Mouse (Mus musculus) embryonic facial prominence, embryonic 10.5 days (tissue): ENCODE results near the gene Osbpl5. TPM values are rescaled to one million over a fixed set of nuclear protein-coding genes. Genes with fewer than 3 reads are reported as not detected.
A peak's percentile ranks its signal among the peaks of the same experiment; 100 is the strongest.
"Not testable (repeated sequence)": the region's sequence is repeated elsewhere in the genome, so short reads cannot be mapped to it uniquely, and the experiment has no call there.

Experiments used
- DNase-seq: peaks from one replicate; pipeline ENCODE4 v3.0.0-alpha.2; 2017; ENCODE audit warnings: low spot score
- H3K27ac ChIP-seq: fragments of 300-500 bp; sonication (generic); replicated peaks from 2 replicates; pipeline ENCODE4 v1.5.1; 2016; ENCODE audit warnings: mild to moderate bottlenecking
- H3K27me3 ChIP-seq: fragments of 300-500 bp; sonication (generic); replicated peaks from 2 replicates; pipeline ENCODE4 v1.6.1; 2016; ENCODE audit warnings: low read depth, mild to moderate bottlenecking; ENCODE audit not compliant: poor library complexity, severe bottlenecking
- H3K36me3 ChIP-seq: fragments of 300-500 bp; sonication (generic); replicated peaks from 2 replicates; pipeline ENCODE4 v1.6.1; 2016; ENCODE audit warnings: mild to moderate bottlenecking, moderate library complexity
- H3K4me1 ChIP-seq: fragments of 300-500 bp; sonication (generic); 2 replicates; pipeline ENCODE4 v1.6.1; 2016
- H3K4me3 ChIP-seq: fragments of 300-500 bp; sonication (generic); 2 replicates; pipeline ENCODE4 v1.5.1; 2016; ENCODE audit warnings: mild to moderate bottlenecking, moderate library complexity
- H3K9me3 ChIP-seq: fragments of 300-500 bp; sonication (generic); 2 replicates; pipeline ENCODE4 v1.6.1; 2016; ENCODE audit warnings: mild to moderate bottlenecking
- WGBS: fragments of 180-500 bp; shearing (Covaris S2); methylation state at CpG from one replicate; pipeline ENCODE4 v1.1.7; 2016; 5-methylcytosine and 5-hydroxymethylcytosine counted together
- polyA plus RNA-seq: library from polyadenylated mRNA; unstranded; fragments of >200 nt; fragmentation: Nextera tagmentation; extraction: Ambion mirVana; gene quantifications from 2 replicates; pipeline ENCODE4 v1.2.1, GENCODE M21; 2016

The Osbpl5 gene
- polyA plus RNA-seq, 1 experiment from 2014 or later: 16.8 TPM

DNA sequence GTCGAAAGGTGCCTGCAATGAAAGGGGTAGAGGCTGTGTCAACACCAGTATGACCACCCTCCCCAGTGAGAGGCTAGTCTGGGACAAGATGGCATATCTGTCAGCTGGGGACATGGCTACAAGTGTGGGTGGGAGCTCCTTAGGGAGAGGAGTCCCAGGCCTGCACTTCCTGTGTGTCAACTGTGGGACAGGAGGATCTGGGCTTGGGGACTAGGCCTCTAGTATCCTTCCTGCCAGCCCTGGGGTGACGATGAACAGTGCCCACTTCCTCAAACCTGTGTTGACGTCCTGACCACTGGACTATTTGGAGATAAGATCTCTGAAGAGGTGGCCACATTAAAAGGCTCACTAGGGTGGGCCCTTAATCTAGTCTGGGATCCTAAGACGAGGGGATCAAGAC lies 66.8 kb downstream of the Osbpl5 start:
- H3K27ac ChIP-seq: no peak overlapping the region
- no peak for DNase-seq
- H3K9me3 ChIP-seq: no peaks in the 10 kb centered on the region
- peaks cover 62% of the 10 kb centered on the region for H3K36me3 ChIP-seq
- 73% methylated on average over 4 of the region's 4 CpGs for WGBS
- no peak overlapping the region for H3K4me3 ChIP-seq
- H3K27me3 ChIP-seq: 0 out of 2 replicates have a peak, but pooled peaks cover 9% of the 10 kb centered on the region
- H3K4me1 ChIP-seq: peaks cover 6% of the 10 kb centered on the region; the same call in 1 of the 2 replicates

DNA sequence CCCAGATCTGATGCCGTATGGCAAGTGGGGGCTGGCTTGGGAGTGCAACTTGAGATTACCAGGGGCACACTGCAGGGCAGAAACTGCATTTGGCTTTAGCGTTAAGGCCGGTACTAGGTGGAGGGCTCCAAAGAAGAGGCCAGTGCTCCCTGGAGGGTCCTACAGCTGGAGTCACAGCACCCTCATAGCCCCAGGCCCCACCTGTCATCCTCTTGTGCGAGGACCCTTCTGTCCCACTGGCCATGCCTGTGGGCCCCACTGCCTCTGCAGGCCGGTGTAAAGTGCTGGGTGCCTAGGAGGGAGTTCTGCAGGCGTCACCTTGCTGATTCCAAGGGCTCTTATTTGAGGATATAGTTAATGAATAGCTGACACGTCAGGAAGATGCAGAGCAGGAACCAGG lies 67.3 kb downstream of the Osbpl5 start:
- DNase-seq: no peak
- no peak overlapping the region for H3K27ac ChIP-seq
- peaks cover 58% of the 10 kb centered on the region for H3K36me3 ChIP-seq
- no peak overlapping the region for H3K4me3 ChIP-seq
- H3K9me3 ChIP-seq: no peaks in the 10 kb centered on the region
- peaks cover 12% of the 10 kb centered on the region; the same call in 1 of the 2 replicates for H3K27me3 ChIP-seq
- WGBS: 79% methylated on average over 7 of the region's 7 CpGs
- H3K4me1 ChIP-seq: peaks cover 6% of the 10 kb centered on the region; the same call in 1 of the 2 replicates

DNA sequence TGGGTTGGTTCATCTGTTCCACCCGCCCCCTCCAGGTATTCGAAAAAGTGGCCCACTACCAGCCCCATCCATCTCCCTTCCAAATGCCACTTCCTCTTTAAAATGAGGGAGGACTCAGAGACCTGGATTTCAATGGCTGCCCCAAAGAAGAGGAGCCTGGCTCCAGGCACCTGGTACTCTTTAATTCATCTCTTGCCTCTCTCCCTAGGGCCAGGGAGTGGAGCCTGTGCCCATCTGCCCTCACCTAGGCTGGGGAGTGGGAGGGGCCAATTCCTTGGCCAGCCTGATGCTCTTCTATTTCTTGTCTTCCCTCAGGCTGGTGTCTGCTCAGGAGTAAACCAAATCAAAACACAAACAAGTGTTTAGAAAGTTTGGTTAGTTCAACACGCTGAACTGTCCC lies 70.1 kb downstream of the Osbpl5 start:
- peaks cover 31% of the 10 kb centered on the region; the same call in 1 of the 2 replicates for H3K36me3 ChIP-seq
- 82% methylated on average over 3 of the region's 3 CpGs for WGBS
- H3K27ac ChIP-seq, H3K4me3 ChIP-seq, DNase-seq, H3K4me1 ChIP-seq, H3K9me3 ChIP-seq: not testable (repeated sequence)
- peaks cover 18% of the 10 kb centered on the region for H3K27me3 ChIP-seq

DNA sequence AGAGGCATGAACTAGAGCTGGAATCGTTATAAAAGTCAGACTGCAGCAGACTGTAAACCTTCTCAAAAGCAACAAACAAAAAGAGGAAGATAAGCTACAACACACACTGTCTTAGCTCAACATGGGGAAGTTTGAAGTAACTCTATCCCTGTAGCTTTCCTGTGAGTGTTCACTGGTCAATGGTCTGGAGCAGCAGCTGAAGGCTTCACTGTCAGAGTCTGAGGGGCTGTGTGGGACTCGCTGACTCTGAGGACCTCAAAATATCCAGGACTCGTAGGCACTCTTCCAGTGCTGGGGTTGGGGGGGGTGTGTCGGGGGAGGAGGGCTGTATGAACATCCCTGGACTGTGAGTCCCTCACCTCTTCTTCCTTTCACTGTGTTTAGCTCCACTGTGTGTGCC lies 70.6 kb downstream of the Osbpl5 start:
- 59% methylated on average over 4 of the region's 4 CpGs for WGBS

DNA sequence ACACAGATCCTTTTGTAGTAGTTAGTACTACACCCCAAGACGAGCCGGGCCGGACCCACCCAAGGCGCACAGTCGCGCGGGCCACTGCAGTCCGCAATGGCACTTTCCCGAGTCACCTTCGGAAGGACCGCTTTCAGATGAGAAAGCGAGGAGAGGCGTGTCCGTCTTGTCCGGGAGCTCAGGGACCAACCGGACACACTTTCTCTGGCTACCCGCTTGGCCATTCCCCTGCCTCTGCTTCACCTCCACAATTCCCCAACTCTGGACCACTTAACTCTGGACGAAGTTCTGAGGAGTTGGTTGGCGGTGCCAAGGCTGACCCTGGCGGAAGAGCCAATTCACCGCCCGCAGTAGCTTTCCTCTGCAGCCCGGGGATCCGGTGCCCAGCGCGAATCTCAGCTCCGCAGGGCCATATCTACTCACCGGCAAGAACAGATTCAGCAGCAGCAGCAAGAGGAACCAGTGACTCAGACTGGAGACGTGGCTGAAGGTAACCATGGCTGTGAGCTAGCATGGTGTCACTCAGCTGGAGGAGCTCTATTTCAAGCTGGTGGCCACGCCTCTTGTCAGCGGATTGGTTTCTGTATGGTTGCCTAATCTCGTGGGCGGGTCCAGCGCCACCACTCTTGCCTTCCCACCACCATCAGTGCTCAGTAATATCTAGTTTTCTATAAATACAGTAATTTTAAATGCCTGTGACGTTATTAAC lies 71.3 kb downstream of the Osbpl5 start, which contains the start of gene Tnfrsf23:
Gene Tnfrsf23 (minus strand): TSS at position 514 of the 709 bp plus-strand sequence.
- peak; percentile 71 for DNase-seq
- peak within 1 kb of the TSS; percentile 53 for H3K4me3 ChIP-seq
- peaks cover 18% of the 10 kb centered on the region for H3K27me3 ChIP-seq
- WGBS: 4% methylated on average over 35 of the region's 35 CpGs
- H3K4me1 ChIP-seq: peaks cover 6% of the 10 kb centered on the region; the same call in 1 of the 2 replicates
- peaks cover 23% of the 10 kb centered on the region; the same call in 1 of the 2 replicates for H3K36me3 ChIP-seq
- no peaks in the 10 kb centered on the region for H3K9me3 ChIP-seq
- no peak within 1 kb of the TSS for H3K27ac ChIP-seq

More for the DNA sequence above, 70.6 kb downstream of the Osbpl5 start:
- not testable (repeated sequence) for H3K9me3 ChIP-seq, H3K4me3 ChIP-seq, H3K4me1 ChIP-seq, H3K27ac ChIP-seq, DNase-seq
- Histone ChIP-seq H3K36me3 (peaks cover 26% of the 10 kb centered on the region; the same call in 1 of the 2 replicates), H3K27me3 (peaks cover 18% of the 10 kb centered on the region)

DNA sequence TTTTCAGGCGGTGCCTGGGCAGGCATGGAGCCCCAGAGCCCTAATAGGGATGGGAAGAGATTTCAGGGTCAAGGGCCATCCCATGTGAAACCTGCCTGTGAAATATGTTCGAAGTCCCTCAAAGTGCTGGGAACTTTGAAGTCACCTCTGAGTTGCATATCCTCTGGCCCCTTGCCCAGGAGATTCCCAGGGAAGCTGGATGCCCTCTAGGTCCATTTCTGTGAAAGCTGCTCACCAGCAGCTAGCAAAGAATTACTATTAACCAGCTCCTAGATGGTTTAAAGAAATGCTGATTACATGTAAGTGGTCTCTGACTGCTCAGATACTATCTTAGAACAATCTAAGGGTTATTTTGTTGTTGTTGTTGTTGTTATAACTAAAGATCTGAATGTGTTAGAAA lies 72.2 kb downstream of the Osbpl5 start:
- H3K36me3 ChIP-seq: peaks cover 14% of the 10 kb centered on the region; the same call in 1 of the 2 replicates
- H3K4me1 ChIP-seq, H3K9me3 ChIP-seq, DNase-seq, H3K4me3 ChIP-seq, H3K27ac ChIP-seq: not testable (repeated sequence)
- 77% methylated on average over 2 of the region's 2 CpGs for WGBS
- H3K27me3 ChIP-seq: peaks cover 18% of the 10 kb centered on the region

DNA sequence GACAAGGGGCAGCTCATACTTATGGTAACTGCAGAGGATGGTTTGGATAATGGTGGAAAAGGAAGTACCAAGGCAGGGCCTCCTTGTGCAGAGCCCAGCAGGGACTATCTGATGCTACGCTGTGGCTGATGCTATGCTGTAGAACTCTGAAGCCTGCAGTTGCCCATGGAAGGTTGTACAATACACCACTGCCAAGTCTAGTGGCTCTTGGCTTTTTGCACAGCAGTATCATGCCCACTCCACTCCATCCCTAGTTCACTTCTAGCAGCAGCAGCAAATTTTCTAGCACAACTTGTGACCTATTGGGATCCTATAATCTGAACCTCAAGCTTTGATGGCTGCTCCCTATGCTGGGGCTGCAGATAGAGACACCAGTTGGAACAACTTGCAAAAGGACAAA lies 75.2 kb downstream of the Osbpl5 start:
- no peaks in the 10 kb centered on the region for H3K9me3 ChIP-seq
- no peak for DNase-seq
- WGBS: 93% methylated on average over 1 of the region's 1 CpGs
- H3K36me3 ChIP-seq: no peaks in the 10 kb centered on the region
- peaks cover 6% of the 10 kb centered on the region; the same call in 1 of the 2 replicates for H3K4me1 ChIP-seq
- peaks cover 14% of the 10 kb centered on the region for H3K27me3 ChIP-seq
- H3K4me3 ChIP-seq: no peak overlapping the region
- no peak overlapping the region for H3K27ac ChIP-seq

DNA sequence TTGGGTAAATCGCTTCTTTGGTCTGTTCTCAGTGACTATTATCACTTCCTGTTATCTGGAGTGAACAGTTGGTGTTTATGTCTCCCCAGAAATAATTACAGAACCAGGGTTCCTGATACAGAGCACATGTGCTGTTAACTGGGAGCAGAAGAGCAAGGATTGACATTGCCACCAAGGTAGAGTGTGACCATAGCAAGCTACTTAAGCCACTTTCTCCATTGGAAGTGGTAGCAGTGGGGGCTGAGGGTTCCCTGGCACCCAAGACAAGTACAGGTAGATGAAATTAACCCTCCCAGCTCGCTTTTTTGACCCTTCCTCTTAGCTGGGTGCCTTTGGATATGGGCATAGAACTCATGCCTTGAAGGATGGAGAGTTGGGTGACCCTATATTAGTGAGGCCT lies 75.9 kb downstream of the Osbpl5 start:
- WGBS: 63% methylated on average over 2 of the region's 2 CpGs
- DNase-seq, H3K36me3 ChIP-seq, H3K27ac ChIP-seq, H3K4me1 ChIP-seq, H3K4me3 ChIP-seq, H3K9me3 ChIP-seq: not testable (repeated sequence)
- peaks cover 14% of the 10 kb centered on the region for H3K27me3 ChIP-seq

DNA sequence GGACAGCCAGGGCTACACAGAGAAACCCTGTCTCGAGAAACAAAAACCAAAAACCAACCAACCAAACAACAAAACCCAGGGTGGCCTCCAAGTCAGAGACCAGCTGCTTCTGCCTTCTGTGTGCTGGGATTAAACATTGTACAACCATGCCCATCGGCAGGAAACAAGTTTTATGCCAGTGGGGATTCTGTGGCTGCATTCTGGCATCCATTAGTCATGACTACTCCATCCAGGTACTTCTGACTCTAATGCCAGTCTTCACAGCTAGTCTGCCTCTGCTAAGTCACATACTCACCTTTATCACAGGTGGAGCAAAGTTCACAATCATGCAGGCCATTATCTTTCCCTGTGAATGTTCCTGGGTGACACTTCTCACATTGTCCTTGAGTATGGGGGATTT lies 77.1 kb downstream of the Osbpl5 start:
- not testable (repeated sequence) for H3K36me3 ChIP-seq, H3K4me1 ChIP-seq, H3K9me3 ChIP-seq, H3K4me3 ChIP-seq, H3K27me3 ChIP-seq, H3K27ac ChIP-seq, DNase-seq
- 81% methylated on average over 2 of the region's 2 CpGs for WGBS

DNA sequence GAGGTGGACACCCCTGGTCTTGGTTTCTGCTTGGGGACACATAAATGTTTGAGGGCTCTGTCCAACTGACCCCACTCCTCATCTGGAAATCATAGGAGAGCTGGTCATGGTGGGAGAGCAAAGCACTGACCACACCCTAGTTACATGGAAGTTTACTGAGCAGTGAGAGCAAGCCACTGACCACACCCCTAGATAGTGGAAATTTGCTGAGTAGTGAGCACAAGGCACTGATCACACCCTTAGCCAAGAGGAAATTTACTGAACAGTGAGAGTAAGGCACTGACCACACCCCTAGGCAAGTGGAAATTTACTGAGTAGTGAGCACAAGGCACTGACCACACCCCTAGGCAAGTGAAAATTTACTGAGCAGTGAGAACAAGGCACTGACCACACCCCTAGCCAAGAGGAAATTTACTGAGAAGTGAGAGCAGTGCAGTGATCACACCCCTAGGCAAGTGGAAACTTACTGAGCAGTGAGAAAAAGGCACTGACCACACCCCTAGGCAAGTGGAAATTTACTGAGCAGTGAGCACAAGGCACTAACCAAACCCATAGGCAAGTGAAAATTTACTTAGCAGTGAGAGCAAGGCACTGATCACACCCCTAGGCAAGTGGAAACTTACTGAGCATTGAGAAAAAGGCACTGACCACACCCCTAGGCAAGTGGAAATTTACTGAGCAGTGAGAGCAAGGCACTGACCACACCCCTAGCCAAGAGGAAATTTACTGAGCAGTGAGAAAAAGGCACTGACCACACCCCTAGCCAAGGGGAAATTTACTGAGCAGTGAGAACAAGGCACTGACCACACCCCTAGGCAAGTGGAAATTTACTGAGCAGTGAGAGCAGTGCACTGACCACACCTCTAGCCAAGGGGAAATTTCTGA lies 90.1 kb downstream of the Osbpl5 start:
- Histone ChIP-seq H3K9me3 (no peaks in the 10 kb centered on the region), H3K36me3 (no peaks in the 10 kb centered on the region), H3K27ac (no peak overlapping the region), H3K4me3 (no peak overlapping the region), H3K27me3 (no peaks in the 10 kb centered on the region), H3K4me1 (no peaks in the 10 kb centered on the region; the same call in 1 of the 2 replicates)
- DNase-seq: no peak

DNA sequence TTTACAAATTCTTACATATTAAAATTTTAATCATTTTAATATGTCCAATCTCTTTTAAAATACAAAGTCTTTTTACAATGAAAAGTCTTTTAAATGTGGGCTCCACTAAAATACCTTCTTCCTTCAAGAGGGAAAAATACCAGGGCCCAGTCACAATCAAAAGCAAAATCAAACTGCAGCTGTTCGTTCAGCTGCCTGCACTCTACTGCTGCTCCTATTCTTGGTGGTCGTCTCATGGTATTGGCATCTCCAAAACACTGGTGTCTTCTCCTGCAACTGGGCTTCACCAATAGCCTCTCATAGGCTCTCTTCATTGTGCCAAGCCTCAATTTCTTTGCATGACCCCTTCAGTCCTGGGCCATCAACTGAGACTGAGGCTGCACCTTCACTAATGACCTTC lies 93.3 kb downstream of the Osbpl5 start:
- H3K36me3 ChIP-seq: no peaks in the 10 kb centered on the region
- no peak overlapping the region for H3K27ac ChIP-seq
- H3K4me1 ChIP-seq: no peaks in the 10 kb centered on the region; the same call in 1 of the 2 replicates
- no peak for DNase-seq
- H3K27me3 ChIP-seq: no peaks in the 10 kb centered on the region
- H3K9me3 ChIP-seq: no peaks in the 10 kb centered on the region
- no peak overlapping the region for H3K4me3 ChIP-seq
- WGBS: 84% methylated on average over 2 of the region's 2 CpGs

DNA sequence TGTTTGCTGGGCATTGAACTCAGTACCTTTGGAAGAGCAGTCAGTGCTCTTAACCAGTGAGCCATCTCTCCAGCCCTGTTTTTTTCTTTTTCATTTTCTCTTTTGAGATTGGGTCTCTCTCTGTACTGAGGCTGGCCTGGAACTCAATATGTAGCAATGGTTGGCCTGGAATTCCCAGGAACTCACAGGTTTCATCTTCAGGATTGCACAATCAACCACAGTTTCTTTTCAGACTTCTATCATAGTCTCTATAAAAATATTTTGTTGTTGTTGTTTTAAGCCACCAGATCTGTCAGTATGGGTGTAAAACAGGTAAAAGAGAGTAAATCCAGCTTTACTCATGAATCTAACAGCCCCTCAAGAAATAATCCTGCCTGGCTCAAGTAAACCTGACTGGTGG lies 96.0 kb downstream of the Osbpl5 start:
- Histone ChIP-seq H3K4me3 (no peak overlapping the region), H3K4me1 (no peaks in the 10 kb centered on the region; the same call in 1 of the 2 replicates), H3K9me3 (no peaks in the 10 kb centered on the region), H3K27ac (no peak overlapping the region), H3K36me3 (no peaks in the 10 kb centered on the region), H3K27me3 (no peaks in the 10 kb centered on the region)
- no peak for DNase-seq
